Mouse (Mus musculus) c-Kit-negative CD71-positive TER-119-positive erythroid progenitor cells, embryonic 14.5 days (primary cell): Measurements from ENCODE around the gene Prune2.

ENCODE experiments used
- DNase-seq: peaks from one replicate; pipeline ENCODE4 v3.0.0-alpha.2; 2013; ENCODE audit warnings: low read depth, low spot score

Prune2 gene

DNA sequence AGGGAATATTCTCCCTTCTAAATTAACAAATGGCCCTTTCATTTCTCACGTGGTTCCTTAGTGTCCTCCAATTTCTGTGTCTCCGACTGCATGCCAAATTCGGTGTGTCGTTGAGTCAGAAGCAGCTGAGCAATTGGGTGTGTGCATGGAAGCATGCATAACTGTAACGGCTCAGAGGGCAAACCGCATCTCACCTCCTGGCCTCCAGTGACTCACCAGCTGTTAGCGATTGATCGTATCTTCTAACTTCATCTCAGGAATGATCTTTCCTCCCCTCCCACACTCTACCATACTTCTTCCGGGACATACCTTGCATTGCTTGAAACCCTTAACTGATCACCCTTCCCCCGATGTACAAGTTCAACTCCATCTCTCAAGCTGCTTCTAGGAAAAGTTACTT, 300.9 kb downstream of the Prune2 start:
- DNase-seq = no peak

- DNase-seq = no peak
Observed at GRCm38 (mm10) chr19:17263181-17263580, 307.3 kb downstream of the Prune2 start.

DNA sequence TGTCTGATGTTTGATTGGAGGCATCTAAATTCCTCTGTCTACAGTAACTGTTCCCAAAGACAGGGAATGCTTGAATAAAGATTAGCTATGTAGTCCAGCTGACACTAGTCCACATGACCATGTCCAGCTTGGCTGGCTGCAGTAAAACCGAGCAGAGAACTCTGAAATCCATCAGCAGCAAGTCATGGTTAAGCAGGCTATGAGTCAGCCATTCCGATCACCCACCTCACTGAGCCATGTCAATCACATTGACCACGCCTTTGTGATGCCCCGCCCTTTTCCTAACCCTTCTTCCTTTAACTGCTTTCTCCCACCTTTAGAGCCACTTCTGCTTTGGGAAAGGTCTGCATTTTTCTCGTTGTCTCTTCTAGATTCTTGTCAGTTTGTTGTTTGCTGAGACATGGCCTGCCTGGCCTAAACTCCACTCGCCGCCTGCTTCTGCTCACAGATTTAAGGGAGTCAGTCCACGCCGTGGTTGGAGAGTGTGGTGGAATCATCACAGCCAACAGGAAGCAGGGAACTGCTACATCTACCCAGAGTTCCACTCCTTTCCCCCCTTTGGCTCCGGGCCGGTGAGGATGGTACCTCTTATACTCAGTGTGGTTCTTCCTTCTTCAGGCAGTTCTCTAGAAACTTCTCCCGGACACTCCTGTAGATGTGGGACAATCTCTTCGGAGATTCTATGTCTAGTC, 307.9 kb downstream of the Prune2 start:
- DNase-seq = peak; percentile 27

GRCm38 (mm10) chr19:17264481-17265196, 308.7 kb downstream of the Prune2 start:
- DNase-seq = no peak

GRCm38 (mm10) chr19:17268669-17269068, 312.8 kb downstream of the Prune2 start:
- no peak for DNase-seq

GRCm38 (mm10) chr19:17271179-17271622, 315.3 kb downstream of the Prune2 start:
- DNase-seq = no peak

- DNase-seq = no peak
Observed at GRCm38 (mm10) chr19:17272988-17273387, 317.1 kb downstream of the Prune2 start.
